Mouse (Mus musculus) limb, embryonic 13.5 days (tissue): ENCODE data around the gene Rhobtb1. TPM values are rescaled to one million over a fixed set of nuclear protein-coding genes. Genes with fewer than 3 reads are reported as not detected.
A peak's percentile ranks its signal among the peaks of the same experiment; 100 is the strongest.

Source experiments
- ATAC-seq: fragments of 200-750 bp; cut with Nextera tagmentation; 2 replicates; pipeline ENCODE4 v1.8.0; 2017; ENCODE audit warnings: low read depth, moderate number of reproducible peaks, moderate TSS enrichment; ENCODE audit not compliant: low FRiP score
- H3K27ac ChIP-seq: fragments of 300-500 bp; sonication (generic); 2 replicates; pipeline ENCODE4 v1.5.1; 2015; ENCODE audit warnings: inconsistent platforms, mild to moderate bottlenecking, moderate library complexity
- H3K27me3 ChIP-seq: fragments of 300-500 bp; sonication (generic); 2 replicates; pipeline ENCODE4 v1.6.1; 2015; ENCODE audit warnings: mild to moderate bottlenecking, inconsistent platforms
- H3K36me3 ChIP-seq: fragments of 300-500 bp; sonication (generic); 2 replicates; pipeline ENCODE4 v1.6.1; 2015; ENCODE audit warnings: inconsistent platforms, mild to moderate bottlenecking, moderate library complexity
- H3K4me1 ChIP-seq: fragments of 300-500 bp; sonication (generic); 2 replicates; pipeline ENCODE4 v1.6.1; 2015; ENCODE audit warnings: inconsistent platforms
- H3K4me2 ChIP-seq: fragments of 300-500 bp; sonication (generic); replicated peaks from 2 replicates; pipeline ENCODE4 v1.6.1; 2015; ENCODE audit warnings: inconsistent platforms, mild to moderate bottlenecking, moderate library complexity
- H3K4me3 ChIP-seq: fragments of 300-500 bp; sonication (generic); 2 replicates; pipeline ENCODE4 v1.5.1; 2015; ENCODE audit warnings: moderate library complexity, mild to moderate bottlenecking, inconsistent platforms
- H3K9ac ChIP-seq: fragments of 300-500 bp; sonication (generic); 2 replicates; pipeline ENCODE4 v1.6.1; 2015; ENCODE audit warnings: mild to moderate bottlenecking, inconsistent platforms
- H3K9me3 ChIP-seq: fragments of 300-500 bp; sonication (generic); 2 replicates; pipeline ENCODE4 v1.6.1; 2016; ENCODE audit warnings: inconsistent platforms
- WGBS: fragments of 180-500 bp; shearing (Covaris S2); methylation state at CpG from one replicate; pipeline ENCODE4 v1.1.7; 2015; 5-methylcytosine and 5-hydroxymethylcytosine counted together
- polyA plus RNA-seq: library from polyadenylated mRNA; unstranded; fragments of >200 nt; fragmentation: Nextera tagmentation; extraction: Ambion mirVana; gene quantifications from 2 replicates; pipeline ENCODE4 v1.2.1, GENCODE M21; 2015

Gene Rhobtb1
- polyA plus RNA-seq, 1 experiment from 2014 or later: 36.7 TPM

DNA sequence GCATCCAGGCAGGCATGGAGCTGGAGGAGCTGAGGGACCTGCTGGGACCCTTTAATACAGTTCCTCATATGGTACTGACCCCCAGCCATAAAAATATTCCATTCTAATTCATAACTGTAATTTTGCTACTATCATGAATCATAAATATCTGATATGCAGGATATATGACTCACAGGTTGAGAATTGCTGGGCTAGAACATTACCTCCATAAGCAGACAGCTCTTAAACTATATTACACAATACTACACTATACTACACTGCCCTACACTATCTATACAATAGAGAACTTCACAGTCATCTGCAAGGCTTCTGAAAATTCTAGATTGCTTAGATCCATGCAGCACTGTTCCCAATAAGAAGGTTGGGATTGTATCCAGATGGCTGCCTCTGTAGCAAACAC is 16.9 kb upstream of the Rhobtb1 start:
- Histone ChIP-seq H3K36me3 (no peaks in the 10 kb centered on the region), H3K27me3 (no peaks in the 10 kb centered on the region), H3K9me3 (no peaks in the 10 kb centered on the region), H3K4me2 (no peak overlapping the region), H3K27ac (no peak overlapping the region), H3K4me3 (no peak overlapping the region), H3K4me1 (no peaks in the 10 kb centered on the region), H3K9ac (no peak overlapping the region)
- ATAC-seq: no peak

DNA sequence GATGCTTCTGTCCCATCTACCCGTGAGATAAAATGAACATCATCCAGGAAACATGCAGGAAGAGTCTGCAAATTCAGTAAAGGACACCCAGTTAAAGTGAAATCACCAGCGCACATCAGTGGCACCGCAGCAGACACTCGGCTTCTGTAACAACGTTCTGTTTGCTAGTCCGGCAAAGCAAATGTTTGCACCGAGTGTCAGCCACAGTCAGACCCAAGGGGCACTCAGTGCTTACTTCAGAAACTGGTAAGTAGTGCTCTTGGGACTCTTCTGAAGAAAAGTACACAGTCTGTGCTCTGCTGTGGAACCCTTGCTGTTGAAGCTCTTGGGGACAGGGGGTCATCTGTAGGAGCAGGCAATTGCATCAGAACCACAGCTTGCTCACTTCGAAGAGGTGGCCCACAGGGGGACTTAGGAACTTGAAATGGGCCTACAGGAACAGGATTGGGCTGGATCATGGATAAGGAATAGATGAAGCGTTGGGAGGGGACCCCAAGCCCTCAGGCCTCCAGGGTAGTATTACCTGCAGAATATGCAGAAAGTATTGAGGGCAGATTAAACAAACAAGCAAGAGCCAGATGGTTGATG is 14.9 kb upstream of the Rhobtb1 start:
- no peak overlapping the region for H3K4me3 ChIP-seq
- H3K27ac ChIP-seq: no peak overlapping the region
- H3K9ac ChIP-seq: no peak overlapping the region
- H3K4me2 ChIP-seq: no peak overlapping the region
- no peaks in the 10 kb centered on the region for H3K36me3 ChIP-seq
- 70% methylated on average over 9 of the region's 9 CpGs for WGBS
- H3K27me3 ChIP-seq: no peaks in the 10 kb centered on the region
- H3K4me1 ChIP-seq: no peaks in the 10 kb centered on the region
- no peaks in the 10 kb centered on the region for H3K9me3 ChIP-seq
- no peak for ATAC-seq

DNA sequence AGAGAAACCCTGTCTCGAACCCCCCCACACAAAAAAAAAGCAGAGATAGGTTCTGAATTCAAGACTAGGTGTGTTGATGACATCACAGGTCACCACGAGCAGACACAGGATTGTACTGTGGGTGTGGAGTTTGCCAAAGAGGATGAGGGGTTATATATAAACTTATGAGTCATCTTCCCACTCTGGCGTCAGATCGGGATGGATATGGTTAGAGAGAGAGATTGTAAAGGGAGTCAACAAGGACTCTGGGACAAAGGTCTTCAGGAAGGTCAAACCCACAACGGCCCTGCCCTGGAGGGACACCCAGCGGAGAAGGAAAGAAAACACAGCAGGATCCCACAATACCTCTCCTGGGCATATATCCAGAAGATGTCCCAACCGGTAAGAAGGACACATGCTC is 2.0 kb upstream of the Rhobtb1 start:
- Histone ChIP-seq H3K4me1 (no peaks in the 10 kb centered on the region), H3K4me3 (no peak overlapping the region), H3K4me2 (no peak overlapping the region), H3K36me3 (no peaks in the 10 kb centered on the region), H3K27ac (no peak overlapping the region), H3K9me3 (peaks cover 5% of the 10 kb centered on the region; the same call in 1 of the 2 replicates), H3K27me3 (no peaks in the 10 kb centered on the region), H3K9ac (no peak overlapping the region)
- whole genome bisulfite sequencing: 85% methylated on average over 7 of the region's 7 CpGs
- ATAC-seq: no peak; the same call in 1 of the 2 replicates

DNA sequence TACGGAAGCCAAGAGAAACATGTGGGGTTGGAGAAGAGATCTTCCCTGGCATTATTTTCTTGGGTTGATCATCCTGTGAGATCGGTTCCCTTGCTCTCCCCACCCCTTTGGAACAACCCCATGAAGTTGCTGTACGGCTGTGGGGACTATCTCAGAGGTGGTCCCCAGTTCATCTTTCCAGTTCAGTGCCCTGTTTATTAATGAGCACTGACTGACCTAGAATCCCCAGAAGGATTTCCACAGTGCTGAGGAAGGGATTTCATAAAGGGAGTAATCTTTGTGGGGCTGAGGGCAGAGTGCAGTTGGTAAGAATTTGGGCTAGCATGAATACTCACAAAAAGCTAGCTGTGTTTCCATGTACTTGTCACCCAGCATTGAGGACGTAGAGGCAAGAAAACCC is 1.7 kb downstream of the Rhobtb1 start:
- H3K27ac ChIP-seq: no peak overlapping the region
- peaks cover 13% of the 10 kb centered on the region for H3K4me1 ChIP-seq
- H3K9me3 ChIP-seq: no peaks in the 10 kb centered on the region
- no peak overlapping the region for H3K9ac ChIP-seq
- no peak overlapping the region for H3K4me2 ChIP-seq
- ATAC-seq: no peak
- no peak overlapping the region for H3K4me3 ChIP-seq
- no peaks in the 10 kb centered on the region for H3K27me3 ChIP-seq
- WGBS: 90% methylated on average over 4 of the region's 4 CpGs
- H3K36me3 ChIP-seq: no peaks in the 10 kb centered on the region

DNA sequence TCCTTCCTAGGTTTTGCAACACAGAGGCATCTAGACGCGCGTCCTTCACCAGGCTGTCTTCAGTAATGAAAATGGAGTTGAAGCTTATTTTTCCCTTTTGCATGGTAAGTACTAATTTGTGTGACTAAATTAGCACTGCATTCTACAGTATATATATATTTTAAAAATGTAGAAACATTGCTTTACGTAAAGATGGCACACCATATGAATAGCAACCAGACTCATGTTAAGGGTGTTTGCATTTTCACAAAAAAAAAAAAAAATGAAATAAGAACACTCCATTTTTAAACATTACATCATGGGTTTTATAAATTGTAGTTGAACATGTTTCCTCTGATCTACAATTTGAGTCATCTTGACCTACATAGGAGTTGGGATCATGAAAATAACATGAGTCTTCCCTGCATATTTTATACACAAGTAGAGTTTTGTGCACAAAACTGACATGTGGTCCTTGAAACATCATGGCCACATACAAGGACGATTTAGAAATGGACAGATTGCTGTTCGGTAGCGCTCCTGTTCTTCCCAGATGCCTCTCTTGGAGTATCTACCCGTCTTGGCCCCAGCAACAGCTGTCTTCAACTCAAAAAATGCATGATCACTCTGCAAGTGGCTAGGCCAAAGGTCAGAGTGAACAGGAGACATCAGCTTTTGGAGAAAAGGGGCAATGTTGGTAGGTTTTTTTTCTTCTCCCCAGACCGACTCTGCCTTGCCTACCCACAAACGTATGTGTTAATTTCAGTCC is 4.4 kb downstream of the Rhobtb1 start:
- H3K27ac ChIP-seq: no peak overlapping the region
- 87% methylated on average over 10 of the region's 10 CpGs for WGBS
- no peak overlapping the region for H3K9ac ChIP-seq
- H3K4me1 ChIP-seq: peaks cover 15% of the 10 kb centered on the region
- no peak overlapping the region for H3K4me2 ChIP-seq
- no peak for ATAC-seq
- H3K36me3 ChIP-seq: no peaks in the 10 kb centered on the region
- no peaks in the 10 kb centered on the region for H3K27me3 ChIP-seq
- H3K4me3 ChIP-seq: no peak overlapping the region
- no peaks in the 10 kb centered on the region for H3K9me3 ChIP-seq

DNA sequence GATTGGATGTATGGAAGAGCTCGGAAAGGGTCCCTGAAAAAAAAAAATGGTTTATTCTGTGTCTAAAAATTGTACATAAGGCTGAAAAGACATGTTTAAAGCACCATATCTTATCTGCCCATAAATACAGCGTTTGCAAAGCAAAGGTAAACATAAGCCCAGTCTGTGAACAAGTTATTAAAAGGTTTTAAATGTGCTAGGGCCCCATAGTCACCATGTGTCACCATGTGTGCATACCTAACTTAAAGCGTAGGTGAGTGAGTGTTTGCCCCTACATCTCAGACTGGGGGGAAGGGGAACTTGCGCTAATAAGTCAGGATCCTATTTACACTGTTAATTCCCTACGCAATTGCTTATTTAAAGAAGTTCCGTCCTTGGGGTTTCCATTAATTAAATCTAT is 5.2 kb downstream of the Rhobtb1 start:
- 57% methylated on average over 6 of the region's 6 CpGs for WGBS
- H3K27ac ChIP-seq: no peak overlapping the region

DNA sequence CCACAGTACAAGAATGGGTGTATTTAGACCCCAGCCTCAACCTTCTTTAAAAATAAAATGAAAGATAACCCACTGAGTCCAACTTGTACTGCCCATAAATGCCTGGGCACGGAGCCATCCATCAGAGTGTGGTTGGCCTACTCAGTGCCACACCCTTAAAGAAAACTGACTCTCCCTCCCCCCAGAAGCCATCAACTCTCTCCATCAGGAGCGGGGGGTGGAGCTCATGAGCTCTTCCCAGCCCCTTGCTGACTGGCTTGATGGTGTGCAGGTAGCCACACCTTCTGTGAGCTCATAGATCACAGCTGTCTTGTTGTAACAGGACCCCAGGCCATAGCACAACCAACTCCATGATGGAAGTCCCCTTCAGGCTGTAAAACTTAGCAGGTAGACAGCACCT is 6.2 kb downstream of the Rhobtb1 start:
- H3K9me3 ChIP-seq: no peaks in the 10 kb centered on the region
- 58% methylated on average over 2 of the region's 2 CpGs for WGBS
- no peak overlapping the region for H3K9ac ChIP-seq
- peak; percentile 59; the same call in 1 of the 2 replicates for ATAC-seq
- no peak overlapping the region for H3K4me2 ChIP-seq
- H3K27ac ChIP-seq: peak overlapping the region; percentile 33; the same call in 1 of the 2 replicates
- H3K36me3 ChIP-seq: no peaks in the 10 kb centered on the region
- no peaks in the 10 kb centered on the region for H3K27me3 ChIP-seq
- peaks cover 15% of the 10 kb centered on the region for H3K4me1 ChIP-seq
- H3K4me3 ChIP-seq: no peak overlapping the region

More for the DNA sequence above, 5.2 kb downstream of the Rhobtb1 start:
- Histone ChIP-seq H3K36me3 (no peaks in the 10 kb centered on the region), H3K9me3 (no peaks in the 10 kb centered on the region), H3K4me3 (no peak overlapping the region), H3K27me3 (no peaks in the 10 kb centered on the region), H3K4me2 (no peak overlapping the region), H3K4me1 (peaks cover 15% of the 10 kb centered on the region), H3K9ac (no peak overlapping the region)
- ATAC-seq: no peak

DNA sequence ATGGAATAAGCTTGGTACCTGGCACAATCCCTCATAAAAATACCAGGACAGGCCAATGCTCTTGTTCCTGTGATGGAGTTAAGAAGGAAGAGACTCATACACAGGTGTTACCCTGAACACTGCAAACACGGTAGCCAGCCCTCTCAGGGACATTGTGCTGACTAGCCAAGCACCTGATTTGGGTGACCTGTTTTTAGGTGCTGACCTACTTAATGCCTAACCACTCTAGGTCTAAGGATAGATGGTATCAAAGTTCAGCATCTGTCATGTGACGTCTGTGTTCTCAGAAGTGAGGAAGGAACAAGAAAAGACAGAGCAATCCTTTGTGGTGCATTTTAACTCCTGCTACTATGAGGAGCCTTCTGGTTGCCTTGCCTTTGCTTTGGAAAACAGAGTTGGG is 9.6 kb downstream of the Rhobtb1 start:
- Histone ChIP-seq H3K27me3 (no peaks in the 10 kb centered on the region), H3K4me2 (no peak overlapping the region), H3K27ac (no peak overlapping the region), H3K4me3 (no peak overlapping the region), H3K36me3 (no peaks in the 10 kb centered on the region), H3K9ac (no peak overlapping the region), H3K9me3 (0 out of 2 replicates have a peak, but pooled peaks cover 4% of the 10 kb centered on the region), H3K4me1 (peaks cover 18% of the 10 kb centered on the region)
- no peak for ATAC-seq
- WGBS: 84% methylated on average over 2 of the region's 2 CpGs

DNA sequence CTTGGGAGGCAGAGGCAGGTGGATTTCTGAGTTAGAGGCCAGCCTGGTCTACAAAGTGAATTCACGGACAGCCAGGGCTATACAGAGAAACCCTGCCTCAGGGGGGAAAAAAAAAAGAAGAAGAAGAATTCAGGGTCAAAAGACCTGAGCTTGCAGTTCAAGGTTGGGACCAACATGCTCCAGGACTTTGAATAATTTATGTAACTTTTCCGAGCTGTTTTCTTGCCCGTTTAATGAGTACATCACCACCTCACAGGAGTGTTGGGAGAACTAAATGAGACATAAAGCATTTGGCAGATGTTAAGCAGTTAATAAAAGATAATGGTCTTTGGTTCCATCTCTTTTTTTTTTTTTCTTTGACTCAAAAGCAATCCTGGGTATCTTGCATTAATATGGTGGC is 10.3 kb downstream of the Rhobtb1 start:
- H3K4me1 ChIP-seq: peaks cover 17% of the 10 kb centered on the region
- 82% methylated on average over 3 of the region's 3 CpGs for WGBS
- H3K4me2 ChIP-seq: no peak overlapping the region
- no peak for ATAC-seq
- H3K9me3 ChIP-seq: 0 out of 2 replicates have a peak, but pooled peaks cover 4% of the 10 kb centered on the region
- no peaks in the 10 kb centered on the region for H3K36me3 ChIP-seq
- no peak overlapping the region for H3K4me3 ChIP-seq
- H3K9ac ChIP-seq: no peak overlapping the region
- H3K27ac ChIP-seq: no peak overlapping the region
- H3K27me3 ChIP-seq: no peaks in the 10 kb centered on the region

DNA sequence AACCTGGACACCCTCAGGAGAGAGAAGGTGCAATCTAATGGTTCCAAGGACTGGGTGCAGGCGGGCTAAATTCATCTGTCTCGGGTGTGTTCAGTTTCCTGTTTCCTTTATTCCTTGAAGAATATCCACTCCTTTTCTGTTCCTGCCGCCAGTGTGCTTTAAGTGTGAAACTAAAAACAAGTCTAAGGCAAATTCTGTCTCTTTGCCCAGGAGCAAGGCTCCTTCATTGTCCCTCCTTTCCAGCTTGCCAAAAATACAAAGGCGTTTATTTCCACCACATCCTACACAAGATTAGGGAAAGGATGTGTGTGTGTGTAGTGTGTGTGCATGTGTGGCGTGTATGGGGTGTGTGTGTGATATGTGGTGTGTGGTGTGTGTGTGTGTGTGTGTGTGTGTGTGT is 11.3 kb downstream of the Rhobtb1 start:
- H3K9me3 ChIP-seq: 0 out of 2 replicates have a peak, but pooled peaks cover 4% of the 10 kb centered on the region
- H3K36me3 ChIP-seq: no peaks in the 10 kb centered on the region
- H3K27me3 ChIP-seq: no peaks in the 10 kb centered on the region
- H3K4me3 ChIP-seq: no peak overlapping the region
- peaks cover 14% of the 10 kb centered on the region for H3K4me1 ChIP-seq
- no peak overlapping the region for H3K27ac ChIP-seq
- H3K9ac ChIP-seq: no peak overlapping the region
- no peak for ATAC-seq
- 82% methylated on average over 5 of the region's 5 CpGs for WGBS
- H3K4me2 ChIP-seq: no peak overlapping the region

DNA sequence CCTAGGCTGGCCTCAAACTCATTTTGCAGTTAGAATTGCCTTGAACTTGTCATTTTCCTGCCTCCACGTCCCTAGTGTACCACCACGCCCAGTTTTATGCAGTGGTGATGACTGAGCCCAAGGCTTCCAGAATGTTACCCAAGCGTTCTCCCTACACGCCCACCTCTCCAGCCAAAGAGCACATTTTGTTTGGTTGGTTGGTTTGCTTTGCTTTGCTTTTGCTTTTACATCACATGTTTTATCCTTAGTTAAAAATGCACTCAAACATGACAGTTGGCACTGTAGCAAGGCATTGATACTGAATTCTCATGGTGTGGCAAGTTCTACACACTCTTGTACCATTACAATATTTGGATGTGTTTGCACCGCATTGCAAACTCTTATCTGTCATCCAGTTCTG is 12.0 kb downstream of the Rhobtb1 start:
- no peak for ATAC-seq
- Histone ChIP-seq H3K9ac (no peak overlapping the region), H3K4me2 (no peak overlapping the region), H3K36me3 (no peaks in the 10 kb centered on the region), H3K9me3 (0 out of 2 replicates have a peak, but pooled peaks cover 4% of the 10 kb centered on the region), H3K4me1 (peaks cover 8% of the 10 kb centered on the region), H3K27ac (no peak overlapping the region), H3K27me3 (no peaks in the 10 kb centered on the region), H3K4me3 (no peak overlapping the region)
- 83% methylated on average over 5 of the region's 5 CpGs for WGBS

DNA sequence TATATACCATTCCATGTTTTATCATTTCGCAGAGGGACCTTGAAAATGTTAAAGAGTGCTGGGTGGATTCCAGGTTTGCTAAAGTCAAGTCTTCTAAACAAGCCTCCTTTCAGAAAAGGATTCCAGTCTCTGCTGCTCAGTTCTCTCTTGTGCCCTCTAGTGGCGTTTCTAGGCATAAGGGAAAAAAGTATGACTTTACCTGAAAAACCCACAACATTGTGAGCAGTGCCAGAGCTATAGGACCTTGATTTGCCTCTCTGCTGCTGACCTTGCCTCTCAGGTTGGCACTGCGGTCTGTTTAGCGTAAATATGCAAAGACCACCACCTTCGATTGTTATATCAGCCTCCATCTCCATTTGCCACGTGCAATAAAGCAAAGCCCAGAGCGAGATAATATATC is 13.9 kb downstream of the Rhobtb1 start:
- Histone ChIP-seq H3K4me2 (no peak overlapping the region), H3K27ac (no peak overlapping the region), H3K36me3 (no peaks in the 10 kb centered on the region), H3K27me3 (no peaks in the 10 kb centered on the region), H3K4me3 (no peak overlapping the region), H3K9ac (no peak overlapping the region), H3K9me3 (0 out of 2 replicates have a peak, but pooled peaks cover 4% of the 10 kb centered on the region), H3K4me1 (peaks cover 8% of the 10 kb centered on the region)
- WGBS: 57% methylated on average over 7 of the region's 7 CpGs
- ATAC-seq: no peak
